Mouse (Mus musculus): ENCODE measurements around the gene Mucl2.
"Not testable (repeated sequence)": the region's sequence is repeated elsewhere in the genome, so short reads cannot be mapped to it uniquely, and the experiment has no call there.

The Mucl2 gene

DNA sequence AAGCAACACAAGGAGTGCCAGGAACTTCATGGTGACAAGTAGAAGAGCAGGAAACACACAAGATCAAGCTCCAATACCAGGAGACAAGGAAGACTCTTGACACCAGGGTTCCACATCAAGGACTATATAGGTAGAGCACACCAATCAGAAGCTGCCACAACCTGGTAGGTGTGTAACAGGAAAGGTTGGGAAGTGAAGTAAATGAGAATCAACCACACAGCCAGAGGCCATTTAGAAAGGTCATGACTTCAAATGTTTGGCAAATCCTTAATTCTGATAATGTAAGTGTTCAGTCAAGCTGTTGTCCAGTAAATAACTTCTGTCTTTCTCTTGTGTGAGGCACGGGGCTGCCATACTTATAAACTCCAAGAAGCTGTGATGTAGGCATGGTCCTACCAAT is at the start of gene Mucl2:
Gene Mucl2 (minus strand): TSS at position 101 of the 400 bp plus-strand sequence.
- no peak for DNase-seq

GRCm38 (mm10) chr15:103913061-103913460 is 13.9 kb upstream of the Mucl2 start:
- DNase-seq = not testable (repeated sequence)

Measured in right cerebral cortex, postnatal 4 days (tissue).